Mouse (Mus musculus) stomach, embryonic 16.5 days (tissue): ENCODE data around the gene Klri1. TPM values are rescaled to one million over a fixed set of nuclear protein-coding genes. Genes with fewer than 3 reads are reported as not detected.

Experiments
- ATAC-seq: fragments of 200-750 bp; cut with Nextera tagmentation; 2 replicates; pipeline ENCODE4 v1.8.0; 2017; ENCODE audit warnings: moderate number of reproducible peaks, moderate TSS enrichment; ENCODE audit not compliant: insufficient read depth, low FRiP score
- H3K27ac ChIP-seq: fragments of 300-500 bp; sonication (generic); 2 replicates; pipeline ENCODE4 v1.5.1; 2014; ENCODE audit warnings: low read length
- H3K27me3 ChIP-seq: fragments of 300-500 bp; sonication (generic); 2 replicates; pipeline ENCODE4 v1.6.1; 2014; ENCODE audit warnings: low read length, control low read depth, mixed read lengths; ENCODE audit not compliant: control insufficient read depth, insufficient read depth
- H3K36me3 ChIP-seq: fragments of 300-500 bp; sonication (generic); 2 replicates; pipeline ENCODE4 v1.6.1; 2014; ENCODE audit warnings: low read length; ENCODE audit not compliant: control insufficient read depth, insufficient read depth
- H3K4me1 ChIP-seq: fragments of 300-500 bp; sonication (generic); 2 replicates; pipeline ENCODE4 v1.6.1; 2014; ENCODE audit warnings: low read length, control low read depth, mixed read lengths; ENCODE audit not compliant: control insufficient read depth, insufficient read depth
- H3K4me2 ChIP-seq: fragments of 300-500 bp; sonication (generic); 2 replicates; pipeline ENCODE4 v1.6.1; 2014; ENCODE audit warnings: low read depth, low read length, mixed read lengths
- H3K4me3 ChIP-seq: fragments of 300-500 bp; sonication (generic); replicated peaks from 2 replicates; pipeline ENCODE4 v1.5.1; 2014; ENCODE audit warnings: mild to moderate bottlenecking, low read length
- H3K9ac ChIP-seq: fragments of 300-500 bp; sonication (generic); 2 replicates; pipeline ENCODE4 v1.6.1; 2014; ENCODE audit warnings: low read length
- H3K9me3 ChIP-seq: fragments of 300-500 bp; sonication (generic); replicated peaks from 2 replicates; pipeline ENCODE4 v1.6.1; 2016; ENCODE audit warnings: low read length, control low read depth; ENCODE audit not compliant: control insufficient read depth
- WGBS: fragments of 180-500 bp; shearing (Covaris S2); extraction: QIAGEN DNeasy Blood & Tissue Kit; methylation state at CpG from one replicate; pipeline ENCODE4 v1.1.7; 2014; 5-methylcytosine and 5-hydroxymethylcytosine counted together
- polyA plus RNA-seq: library from polyadenylated mRNA; unstranded; fragments of >200 nt; fragmentation: Nextera tagmentation; extraction: Ambion mirVana; gene quantifications from 2 replicates; pipeline ENCODE4 v1.2.1, GENCODE M21; 2015

Klri1 gene
- not detected in 2 replicates for polyA plus RNA-seq

DNA sequence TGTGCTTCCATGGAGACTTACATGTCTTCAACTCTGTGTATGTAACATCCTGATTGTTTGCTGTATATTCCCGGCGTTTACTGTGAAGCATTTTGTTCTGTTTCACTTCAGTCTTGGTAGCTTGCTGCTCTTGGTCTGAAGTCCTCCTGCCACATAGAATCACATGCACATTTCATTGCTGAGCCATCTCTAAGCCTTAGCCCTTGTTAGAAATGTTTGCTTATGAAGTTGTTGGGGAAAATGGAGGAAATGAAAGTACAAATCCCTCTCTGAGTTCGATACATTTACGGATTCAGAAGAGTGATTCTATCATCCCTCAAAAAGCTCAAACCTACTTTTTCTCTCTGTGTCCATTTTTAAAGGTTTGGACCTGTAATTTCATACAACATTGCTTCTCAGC lies at the start of gene Klri1:
Gene Klri1 (minus strand): TSS at position 101 of the 400 bp plus-strand sequence.
- no peaks in the 10 kb centered on the region for H3K9me3 ChIP-seq
- H3K27me3 ChIP-seq: no peaks in the 10 kb centered on the region
- H3K4me3 ChIP-seq: no peak within 1 kb of the TSS
- no peak within 1 kb of the TSS for H3K9ac ChIP-seq
- H3K36me3 ChIP-seq: no peaks in the 10 kb centered on the region
- no peak within 1 kb of the TSS for H3K27ac ChIP-seq
- no peak within 1 kb of the TSS for H3K4me2 ChIP-seq
- no peak for ATAC-seq
- 84% methylated on average over 4 of the region's 4 CpGs for WGBS
- no peaks in the 10 kb centered on the region for H3K4me1 ChIP-seq

DNA sequence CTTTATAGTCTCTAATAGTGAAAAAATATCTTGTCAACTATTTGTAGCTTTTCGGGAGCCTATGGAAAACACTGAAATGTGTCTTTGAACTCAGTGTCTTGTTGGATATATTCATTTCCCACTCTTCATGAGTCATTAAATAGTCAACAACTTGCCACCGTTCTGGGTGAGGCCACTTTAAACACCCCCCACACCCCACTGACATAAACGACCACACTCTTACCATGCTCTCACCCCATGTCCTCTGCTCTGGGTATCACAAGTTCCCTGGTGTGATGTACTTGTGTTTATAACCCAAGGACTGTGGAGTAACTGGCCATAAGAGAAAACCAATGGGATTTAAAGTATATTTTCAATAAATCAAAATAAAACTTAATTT lies 30.7 kb upstream of the Klri1 start:
- no peaks in the 10 kb centered on the region for H3K4me1 ChIP-seq
- no peaks in the 10 kb centered on the region for H3K36me3 ChIP-seq
- H3K27me3 ChIP-seq: no peaks in the 10 kb centered on the region
- no peak overlapping the region for H3K27ac ChIP-seq
- no peak overlapping the region for H3K4me3 ChIP-seq
- no peak overlapping the region for H3K9ac ChIP-seq
- 76% methylated on average over 3 of the region's 3 CpGs for WGBS
- ATAC-seq: no peak
- H3K4me2 ChIP-seq: no peak overlapping the region
- no peaks in the 10 kb centered on the region for H3K9me3 ChIP-seq

DNA sequence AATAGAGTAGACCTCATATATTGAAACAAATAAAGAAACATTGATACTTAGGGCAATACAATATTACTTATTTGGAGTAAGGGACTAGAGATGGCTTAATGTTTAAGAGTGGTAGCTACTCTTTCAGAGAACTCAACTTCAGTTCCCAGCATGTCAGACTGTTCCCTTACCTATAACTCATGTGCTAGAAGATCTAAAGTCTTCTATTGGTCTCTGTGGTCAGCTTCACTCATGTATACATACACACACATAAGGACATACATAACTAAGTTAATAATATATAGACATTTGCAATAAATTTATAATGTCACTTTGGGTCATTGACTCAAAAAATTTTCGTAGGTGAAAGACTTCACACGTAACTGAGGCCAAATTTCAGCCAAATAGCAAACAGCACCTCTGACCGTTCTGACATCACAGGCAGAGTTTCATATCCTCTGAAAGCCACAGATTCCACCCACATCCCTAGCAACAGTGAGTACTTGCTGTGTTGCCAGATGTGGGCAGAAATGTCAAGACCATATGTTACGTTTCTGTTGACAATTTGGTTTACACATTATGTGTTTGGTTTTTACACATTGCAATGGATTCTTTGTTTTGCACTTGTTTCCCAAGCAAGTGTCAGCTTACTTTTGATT lies 30.2 kb upstream of the Klri1 start:
- Histone ChIP-seq H3K9ac (no peak overlapping the region), H3K4me3 (no peak overlapping the region), H3K9me3 (no peaks in the 10 kb centered on the region), H3K4me1 (no peaks in the 10 kb centered on the region), H3K4me2 (no peak overlapping the region), H3K27ac (no peak overlapping the region), H3K27me3 (no peaks in the 10 kb centered on the region), H3K36me3 (no peaks in the 10 kb centered on the region)
- WGBS: 75% methylated on average over 4 of the region's 4 CpGs
- ATAC-seq: no peak

DNA sequence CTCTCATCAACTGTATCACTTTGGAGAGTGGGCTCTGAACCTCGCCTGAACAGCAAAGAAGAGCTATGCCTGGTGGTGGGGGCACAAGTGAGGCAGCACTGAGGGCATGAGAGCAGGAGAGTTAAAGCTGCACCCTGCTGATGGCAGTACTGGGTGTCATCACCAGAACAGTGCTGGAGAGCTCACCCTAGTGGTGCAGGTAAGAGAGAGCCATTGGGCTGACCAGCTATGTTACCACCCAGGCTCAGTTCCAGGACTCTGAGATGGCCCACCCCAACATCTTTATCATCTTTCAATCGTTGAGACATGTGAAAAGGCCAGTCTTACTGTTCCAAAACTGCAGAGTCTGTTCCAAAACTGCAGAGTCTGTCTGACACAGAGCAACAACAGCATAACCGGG lies 29.2 kb upstream of the Klri1 start:
- no peaks in the 10 kb centered on the region for H3K36me3 ChIP-seq
- no peak for ATAC-seq

DNA sequence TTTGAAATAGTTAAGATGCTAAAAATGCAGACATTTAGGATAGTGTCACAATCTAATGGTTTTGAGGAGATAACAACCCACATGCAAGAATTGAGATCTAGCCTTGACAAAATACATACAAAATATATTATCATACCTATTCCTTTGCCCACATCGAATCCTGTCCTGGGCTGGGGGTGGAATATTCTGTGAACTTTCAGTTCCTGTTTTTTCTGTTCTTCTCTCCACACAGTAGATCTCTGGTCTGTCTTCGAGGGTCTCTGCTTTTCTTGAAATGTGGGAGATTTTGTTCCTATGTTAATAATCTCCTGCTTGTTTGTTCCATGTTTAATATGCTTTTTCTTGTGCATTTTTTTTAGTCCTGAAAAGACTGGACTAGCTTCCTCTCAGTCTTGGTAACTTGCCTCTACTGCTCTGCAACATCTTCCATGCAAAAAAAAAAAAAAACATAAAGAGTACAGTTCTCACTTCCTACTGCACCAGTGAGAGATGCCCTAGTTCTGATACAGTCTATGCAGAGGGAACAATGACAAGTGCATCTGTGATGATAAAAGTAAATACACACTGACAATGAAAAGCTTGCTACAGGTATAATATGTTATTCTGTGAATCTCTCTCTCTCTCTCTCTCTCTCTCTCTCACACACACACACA lies 23.3 kb upstream of the Klri1 start, which contains the start of gene Klri2:
Gene Klri2 (minus strand): TSS at position 416 of the 653 bp plus-strand sequence.
- no peak within 1 kb of the TSS for H3K9ac ChIP-seq
- no peaks in the 10 kb centered on the region for H3K36me3 ChIP-seq
- no peak within 1 kb of the TSS for H3K4me3 ChIP-seq
- no peaks in the 10 kb centered on the region for H3K4me1 ChIP-seq
- no peaks in the 10 kb centered on the region for H3K27me3 ChIP-seq
- H3K9me3 ChIP-seq: no peaks in the 10 kb centered on the region
- no peak for ATAC-seq
- H3K27ac ChIP-seq: no peak within 1 kb of the TSS
- H3K4me2 ChIP-seq: no peak within 1 kb of the TSS
- 64% methylated on average over 2 of the region's 2 CpGs for WGBS

More for the DNA sequence above, 29.2 kb upstream of the Klri1 start:
- no peaks in the 10 kb centered on the region for H3K4me1 ChIP-seq
- no peaks in the 10 kb centered on the region for H3K9me3 ChIP-seq
- no peak overlapping the region for H3K4me3 ChIP-seq
- no peak overlapping the region for H3K4me2 ChIP-seq
- WGBS: 62% methylated on average over 3 of the region's 3 CpGs
- H3K27ac ChIP-seq: no peak overlapping the region
- no peak overlapping the region for H3K9ac ChIP-seq
- no peaks in the 10 kb centered on the region for H3K27me3 ChIP-seq

DNA sequence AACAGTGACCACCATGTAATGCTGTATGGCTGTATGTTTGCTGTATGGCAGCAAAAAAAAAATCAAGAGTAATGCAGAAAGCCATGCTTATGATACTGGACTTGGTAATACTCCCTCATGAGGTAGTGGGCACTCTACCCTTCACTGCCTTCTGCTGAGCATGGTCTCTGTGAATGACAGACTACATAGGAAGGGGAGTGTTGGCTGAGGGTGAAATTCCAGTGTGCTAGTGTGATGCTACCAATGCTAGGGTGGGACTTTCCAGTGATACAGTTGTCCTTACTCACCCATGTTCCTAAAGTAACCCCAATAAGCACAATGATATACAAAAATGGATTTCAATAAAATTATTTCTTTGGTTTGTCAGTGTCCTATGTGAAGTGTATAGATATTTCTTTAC lies 19.5 kb upstream of the Klri1 start:
- H3K27ac ChIP-seq: no peak overlapping the region
- no peak for ATAC-seq
- no peaks in the 10 kb centered on the region for H3K27me3 ChIP-seq
- no peaks in the 10 kb centered on the region for H3K4me1 ChIP-seq
- H3K36me3 ChIP-seq: no peaks in the 10 kb centered on the region
- no peak overlapping the region for H3K4me3 ChIP-seq
- H3K9me3 ChIP-seq: no peaks in the 10 kb centered on the region
- H3K9ac ChIP-seq: no peak overlapping the region
- H3K4me2 ChIP-seq: no peak overlapping the region

DNA sequence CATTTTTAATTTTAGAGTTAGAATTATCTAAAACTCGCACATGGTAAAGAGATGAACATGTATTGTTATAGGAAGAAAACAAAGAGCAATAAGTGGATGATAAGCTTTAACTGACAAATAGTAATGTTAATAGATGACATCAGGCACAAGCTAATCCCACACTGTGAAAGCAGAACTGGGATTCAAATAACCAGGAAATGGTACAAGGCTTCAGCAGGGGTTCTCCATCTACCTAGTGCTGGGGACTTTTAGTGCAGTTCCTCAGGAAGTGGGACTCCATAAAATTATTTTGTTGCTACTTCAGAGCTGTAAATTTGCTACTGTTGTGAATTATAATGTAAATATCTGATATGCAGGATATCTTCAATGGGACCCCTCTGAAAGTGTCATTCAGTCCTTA lies 10.3 kb upstream of the Klri1 start:
- no peak overlapping the region for H3K9ac ChIP-seq
- no peaks in the 10 kb centered on the region for H3K36me3 ChIP-seq
- H3K9me3 ChIP-seq: no peaks in the 10 kb centered on the region
- no peak overlapping the region for H3K4me2 ChIP-seq
- no peak overlapping the region for H3K27ac ChIP-seq
- WGBS: 90% methylated on average over 1 of the region's 1 CpGs
- H3K27me3 ChIP-seq: no peaks in the 10 kb centered on the region
- no peak overlapping the region for H3K4me3 ChIP-seq
- no peak for ATAC-seq
- no peaks in the 10 kb centered on the region for H3K4me1 ChIP-seq

DNA sequence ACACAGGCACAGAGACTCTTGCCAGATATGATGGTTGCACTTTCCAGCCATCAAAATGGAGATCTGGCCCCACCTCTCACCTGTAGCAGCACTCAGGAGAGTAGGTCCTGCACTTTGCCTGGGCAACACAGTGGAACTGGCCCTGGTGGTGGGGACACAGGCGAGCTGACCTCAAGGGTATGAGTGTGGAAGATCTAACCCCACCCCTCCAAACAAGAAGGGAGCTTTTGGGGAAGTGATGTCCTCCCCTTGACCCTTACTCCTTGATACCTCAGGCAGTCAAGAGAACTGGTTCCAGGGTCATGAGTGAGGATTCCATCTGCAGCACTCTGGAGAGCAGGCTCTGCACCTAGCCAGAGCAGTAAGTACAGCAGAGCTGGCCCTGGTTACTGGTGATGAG lies 4.5 kb upstream of the Klri1 start:
- H3K27me3 ChIP-seq: no peaks in the 10 kb centered on the region
- H3K27ac ChIP-seq: no peak overlapping the region
- no peak overlapping the region for H3K4me3 ChIP-seq
- 46% methylated on average over 1 of the region's 1 CpGs for WGBS
- no peaks in the 10 kb centered on the region for H3K4me1 ChIP-seq
- no peaks in the 10 kb centered on the region for H3K9me3 ChIP-seq
- no peaks in the 10 kb centered on the region for H3K36me3 ChIP-seq
- H3K4me2 ChIP-seq: no peak overlapping the region
- no peak overlapping the region for H3K9ac ChIP-seq
- no peak for ATAC-seq

DNA sequence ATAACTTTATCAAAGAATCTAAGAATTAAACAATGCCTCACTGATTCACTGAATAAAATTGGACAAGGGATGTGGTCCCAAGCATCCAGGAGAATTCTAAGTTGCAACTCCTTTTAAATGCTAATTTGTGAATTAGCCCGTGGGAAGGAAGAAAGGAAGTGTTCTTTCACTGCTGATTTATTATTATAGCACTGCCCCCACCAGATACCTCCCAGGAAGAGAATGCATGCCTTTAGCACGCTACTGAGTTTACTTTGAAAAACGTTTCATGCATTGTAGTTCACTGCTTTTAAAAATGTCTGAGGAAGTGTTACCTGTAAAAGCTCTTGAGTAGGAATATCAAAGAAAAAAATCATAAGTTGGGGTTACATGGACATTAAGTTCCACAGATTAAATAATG lies 3.6 kb upstream of the Klri1 start:
- Histone ChIP-seq H3K9ac (no peak overlapping the region), H3K4me3 (no peak overlapping the region), H3K4me1 (no peaks in the 10 kb centered on the region), H3K27me3 (no peaks in the 10 kb centered on the region), H3K27ac (no peak overlapping the region), H3K36me3 (no peaks in the 10 kb centered on the region), H3K9me3 (no peaks in the 10 kb centered on the region), H3K4me2 (no peak overlapping the region)
- no peak for ATAC-seq
- WGBS: 16% methylated on average over 3 of the region's 3 CpGs
